Comparison of ENCODE assay signal across 9 mouse cellular contexts in genomic region chr12:106479067-106479877, GRCm38 (mm10).
DNase-seq lines count a peak whose midpoint lies in the region; ATAC-seq lines count a peak whose summit lies in the region.
"Had no signal": no experiment of that assay in that cellular context is flagged by ENCODE, and none has a peak within 500 bp of the region (broad histone marks: within the 10 kb centered on the region; RNA-seq: fewer than 3 reads in every experiment).

No protein-coding gene starts in this region.

- H3K27me3 ChIP-seq in kidney, embryonic 16.5 days (ENCODE audit: insufficient read depth, low read length), result peaks cover 71% of the 10 kb centered on the region
- H3K27me3 ChIP-seq in embryonic facial prominence, embryonic 14.5 days (replicated peaks; ENCODE audit: control insufficient read depth, insufficient read depth, low read length), result peaks cover 58% of the 10 kb centered on the region
- H3K27me3 ChIP-seq in intestine, embryonic 16.5 days (replicated peaks; ENCODE audit: control insufficient read depth, insufficient read depth, low read length), result peaks cover 33% of the 10 kb centered on the region

- H3K4me1 ChIP-seq in kidney, embryonic 16.5 days (ENCODE audit: insufficient read depth, low read length), result peaks cover 12% of the 10 kb centered on the region
- no peaks in the 10 kb centered on the region for H3K4me1 ChIP-seq in embryonic facial prominence, embryonic 14.5 days (ENCODE audit: control insufficient read depth, insufficient read depth, low read length)
- H3K4me1 ChIP-seq in intestine, embryonic 16.5 days (ENCODE audit: control insufficient read depth, insufficient read depth, low read length), result peaks cover 8% of the 10 kb centered on the region

- no peak overlapping the region for H3K9ac ChIP-seq in kidney, embryonic 16.5 days (replicated peaks; ENCODE audit: low read length)
- no peak overlapping the region for H3K9ac ChIP-seq in embryonic facial prominence, embryonic 14.5 days (ENCODE audit: low read depth, low read length)
- H3K9ac ChIP-seq in intestine, embryonic 16.5 days (ENCODE audit: low read depth, low read length), result no peak overlapping the region

- peak overlapping the region; percentile 29 for H3K4me3 ChIP-seq in kidney, embryonic 16.5 days (ENCODE audit: low read length)
- H3K4me3 ChIP-seq in embryonic facial prominence, embryonic 14.5 days (ENCODE audit: low read depth, low read length), result peak overlapping the region; percentile 34
- 0 out of 2 replicates have a peak overlapping the region, but pooled peaks have one; percentile 12 for H3K4me3 ChIP-seq in intestine, embryonic 16.5 days (ENCODE audit: low read length)

- ATAC-seq in kidney, embryonic 16.5 days (ENCODE audit: low FRiP score, low TSS enrichment), result no peak
- no peak for ATAC-seq in embryonic facial prominence, embryonic 14.5 days (ENCODE audit: low read depth)
- ATAC-seq in intestine, embryonic 16.5 days, result no peak

- H3K4me2 ChIP-seq in kidney, embryonic 16.5 days (replicated peaks; ENCODE audit: low read depth, low read length), result peak overlapping the region; percentile 41
- peak overlapping the region; percentile 48 for H3K4me2 ChIP-seq in embryonic facial prominence, embryonic 14.5 days (ENCODE audit: low read depth, low read length)
- peak overlapping the region; percentile 31 for H3K4me2 ChIP-seq in intestine, embryonic 16.5 days (ENCODE audit: low read depth, low read length)

- H3K27ac ChIP-seq in kidney, embryonic 16.5 days (ENCODE audit: low read length), result no peak overlapping the region
- no peak overlapping the region for H3K27ac ChIP-seq in embryonic facial prominence, embryonic 14.5 days (replicated peaks; ENCODE audit: low read depth, low read length)
- H3K27ac ChIP-seq in intestine, embryonic 16.5 days (ENCODE audit: low read length), result no peak overlapping the region

- no peaks in the 10 kb centered on the region for H3K9me3 ChIP-seq in kidney, embryonic 16.5 days (ENCODE audit: low read length)
- H3K9me3 ChIP-seq in embryonic facial prominence, embryonic 14.5 days (ENCODE audit: control insufficient read depth, low read length), result no peaks in the 10 kb centered on the region
- H3K9me3 ChIP-seq in intestine, embryonic 16.5 days (ENCODE audit: control insufficient read depth, low read length), result no peaks in the 10 kb centered on the region

- DNase-seq in kidney, postnatal 25 days, result no peak
- no peak for DNase-seq in embryonic facial prominence, embryonic 14.5 days (ENCODE audit: low spot score)
- DNase-seq in neural tube, embryonic 10.5 days (ENCODE audit: extremely low spot score, low spot score), result peak; percentile 58
- DNase-seq in layer of hippocampus, adult 8-10 months (ENCODE audit: low spot score in 2 of 2), result no peak
- DNase-seq in ovary, postnatal 14 days (ENCODE audit: low spot score), result no peak
- no peak for DNase-seq in cerebellum, adult 9-10 months
- DNase-seq: cerebellum, adult 11 months had no signal

- no peaks in the 10 kb centered on the region for H3K36me3 ChIP-seq in kidney, embryonic 16.5 days (ENCODE audit: insufficient read depth, low read length)
- no peaks in the 10 kb centered on the region for H3K36me3 ChIP-seq in embryonic facial prominence, embryonic 14.5 days (ENCODE audit: control insufficient read depth, insufficient read depth, low read length)
- H3K36me3 ChIP-seq in intestine, embryonic 16.5 days (ENCODE audit: control insufficient read depth, insufficient read depth, low read length), result no peaks in the 10 kb centered on the region

- WGBS in kidney, embryonic 16.5 days, result 1% methylated on average over 24 of the region's 24 CpGs
- WGBS in embryonic facial prominence, embryonic 14.5 days, result 2% methylated on average over 24 of the region's 24 CpGs
- WGBS in intestine, embryonic 16.5 days, result 2% methylated on average over 24 of the region's 24 CpGs
